Mouse (Mus musculus) forebrain, postnatal 0 days (tissue): Measurements from ENCODE around the gene Iqcg. TPM values are rescaled to one million over a fixed set of nuclear protein-coding genes. Genes with fewer than 3 reads are reported as not detected.

Experiments used
- ATAC-seq: fragments of 200-750 bp; cut with Nextera tagmentation; 2 replicates; pipeline ENCODE4 v1.8.0; 2017; ENCODE audit warnings: mild to moderate bottlenecking, moderate library complexity
- DNase-seq: peaks from one replicate; pipeline ENCODE4 v3.0.0-alpha.2; 2015
- H3K27ac ChIP-seq: fragments of 300-500 bp; sonication (generic); 2 replicates; pipeline ENCODE4 v1.5.1; 2014; ENCODE audit warnings: low read depth, mild to moderate bottlenecking, antibody characterized with exemption, low read length, moderate library complexity, mixed read lengths
- H3K27me3 ChIP-seq: fragments of 300-500 bp; sonication (generic); 2 replicates; pipeline ENCODE4 v1.6.1; 2014; ENCODE audit warnings: mild to moderate bottlenecking, low read length, mixed read lengths; ENCODE audit not compliant: insufficient read depth
- H3K36me3 ChIP-seq: fragments of 300-500 bp; sonication (generic); 2 replicates; pipeline ENCODE4 v1.6.1; 2014; ENCODE audit warnings: mild to moderate bottlenecking, moderate library complexity; ENCODE audit not compliant: insufficient read depth
- H3K4me1 ChIP-seq: fragments of 300-500 bp; sonication (generic); 2 replicates; pipeline ENCODE4 v1.6.1; 2014; ENCODE audit warnings: antibody characterized with exemption; ENCODE audit not compliant: insufficient read depth
- H3K4me2 ChIP-seq: fragments of 300-500 bp; sonication (generic); 2 replicates; pipeline ENCODE4 v1.6.1; 2014; ENCODE audit warnings: low read depth, mild to moderate bottlenecking, moderate library complexity
- H3K4me3 ChIP-seq: fragments of 300-500 bp; sonication (generic); 2 replicates; pipeline ENCODE4 v1.5.1; 2014; ENCODE audit warnings: low read depth, low read length, mixed read lengths
- H3K9ac ChIP-seq: fragments of 300-500 bp; sonication (generic); 2 replicates; pipeline ENCODE4 v1.6.1; 2014; ENCODE audit warnings: mild to moderate bottlenecking
- H3K9me3 ChIP-seq: fragments of 300-500 bp; sonication (generic); 2 replicates; pipeline ENCODE4 v1.6.1; 2016; ENCODE audit warnings: low read length
- CTCF ChIP-seq: sonication (generic); IDR thresholded peaks from 2 replicates; pipeline ENCODE4 v1.5.1; 2016; ENCODE audit warnings: antibody characterized with exemption, control low read depth, low read depth
- WGBS: fragments of 180-500 bp; shearing (Covaris S2); extraction: QIAGEN DNeasy Blood & Tissue Kit; methylation state at CpG from one replicate; pipeline ENCODE4 v1.1.7; 2014; 5-methylcytosine and 5-hydroxymethylcytosine counted together
- polyA plus RNA-seq: library from polyadenylated mRNA; unstranded; fragments of >200 nt; fragmentation: Nextera tagmentation; extraction: Ambion mirVana; gene quantifications from 2 replicates; pipeline ENCODE4 v1.2.1, GENCODE M21; 2015
- total RNA-seq: library from RNA; depleted of rRNA; stranded (reverse); fragments of >200 nt; gene quantifications from 2 replicates; pipeline ENCODE4 v1.2.3, GENCODE M21; 2014

Iqcg gene
- total and polyA plus RNA-seq, 2 experiments from 2014 or later = 6.0 to 8.3 TPM

- peaks cover 34% of the 10 kb centered on the region for H3K36me3 ChIP-seq
- no peak overlapping the region for H3K27ac ChIP-seq
- no peak for TF ChIP-seq CTCF
- no peak overlapping the region for H3K4me2 ChIP-seq
- no peaks in the 10 kb centered on the region for H3K27me3 ChIP-seq
- no peak overlapping the region for H3K9ac ChIP-seq
- no peak overlapping the region for H3K4me3 ChIP-seq
- H3K4me1 ChIP-seq = no peaks in the 10 kb centered on the region
- ATAC-seq (no peak), DNase-seq (no peak)
- no peaks in the 10 kb centered on the region for H3K9me3 ChIP-seq
- 93% methylated on average over 3 of the region's 3 CpGs for WGBS
Measured at GRCm38 (mm10) chr16:33015396-33015907, 40.6 kb downstream of the Iqcg start.

DNA sequence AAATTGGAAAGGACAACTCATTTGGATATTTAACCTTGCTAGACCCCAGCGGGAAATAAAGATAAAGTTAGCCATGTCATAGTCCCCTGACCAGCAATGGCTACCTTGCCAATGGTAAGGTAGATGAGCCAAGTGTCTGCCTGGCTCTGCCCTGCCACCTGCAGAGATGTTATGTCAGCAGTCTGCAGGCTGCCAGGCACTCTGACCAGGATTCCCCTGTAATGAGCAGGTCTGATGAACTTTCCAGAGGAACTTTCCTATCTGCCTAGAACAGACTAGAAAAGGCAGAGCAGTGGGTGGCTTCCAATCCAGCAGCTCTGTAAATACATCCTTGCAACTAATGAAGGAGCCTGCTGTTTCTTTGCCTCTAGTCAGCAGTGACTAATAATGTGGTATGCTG is 41.1 kb downstream of the Iqcg start:
- Histone ChIP-seq H3K27ac (no peak overlapping the region), H3K9ac (no peak overlapping the region), H3K4me3 (no peak overlapping the region), H3K9me3 (no peaks in the 10 kb centered on the region), H3K36me3 (peaks cover 40% of the 10 kb centered on the region), H3K4me2 (no peak overlapping the region), H3K27me3 (no peaks in the 10 kb centered on the region), H3K4me1 (no peaks in the 10 kb centered on the region)
- WGBS = 79% methylated on average over 1 of the region's 1 CpGs
- no peak for DNase-seq
- ATAC-seq = no peak
- TF ChIP-seq CTCF = no peak

DNA sequence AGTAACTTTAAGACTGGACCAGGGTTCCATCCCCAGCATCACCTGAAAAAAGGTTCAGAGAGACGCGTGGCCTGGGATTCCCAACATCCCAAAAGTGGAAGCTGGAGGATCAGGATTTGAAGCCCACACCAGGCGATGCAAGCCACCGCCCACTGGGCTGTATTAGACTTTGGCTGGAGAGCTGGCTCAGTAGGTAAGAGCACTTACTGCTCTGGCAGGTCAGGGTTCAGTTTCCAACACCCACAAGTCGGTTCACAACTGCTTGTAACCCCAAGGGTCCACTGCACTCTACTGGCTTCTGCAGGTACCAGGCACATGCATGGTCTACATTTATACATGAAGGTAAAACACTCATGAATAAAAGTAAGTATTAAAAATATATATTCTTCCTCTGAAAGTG is 42.2 kb downstream of the Iqcg start:
- no peak for TF ChIP-seq CTCF
- Histone ChIP-seq H3K9ac (no peak overlapping the region), H3K4me2 (no peak overlapping the region), H3K27me3 (no peaks in the 10 kb centered on the region), H3K4me1 (no peaks in the 10 kb centered on the region), H3K4me3 (no peak overlapping the region), H3K36me3 (peaks cover 47% of the 10 kb centered on the region), H3K9me3 (no peaks in the 10 kb centered on the region), H3K27ac (no peak overlapping the region)
- no peak for DNase-seq
- no peak for ATAC-seq
- WGBS = 96% methylated on average over 5 of the region's 5 CpGs

DNA sequence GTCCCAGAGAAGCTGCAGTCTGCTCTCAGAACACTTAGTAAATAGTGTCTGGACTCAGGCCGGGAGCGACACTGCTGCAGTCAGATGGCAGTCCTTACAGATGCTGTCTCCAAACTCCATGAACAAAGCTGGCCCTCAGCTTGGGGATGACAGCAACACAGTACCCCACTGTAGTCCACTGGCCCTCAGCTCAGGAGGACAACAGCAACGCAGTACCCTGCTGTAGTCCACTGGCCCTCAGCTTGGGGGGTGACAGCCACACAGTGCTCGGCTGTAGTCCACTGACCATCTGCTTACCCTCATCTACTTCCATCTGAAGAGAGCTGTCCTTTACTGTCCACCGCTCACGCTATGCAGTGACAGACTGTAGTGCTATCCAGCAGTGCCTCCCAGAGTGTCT is 45.9 kb downstream of the Iqcg start:
- 93% methylated on average over 6 of the region's 6 CpGs for WGBS
- H3K4me2 ChIP-seq = no peak overlapping the region
- no peak overlapping the region for H3K9ac ChIP-seq
- no peak overlapping the region for H3K4me3 ChIP-seq
- no peaks in the 10 kb centered on the region for H3K4me1 ChIP-seq
- H3K36me3 ChIP-seq = peaks cover 60% of the 10 kb centered on the region
- TF ChIP-seq CTCF = no peak
- no peaks in the 10 kb centered on the region for H3K27me3 ChIP-seq
- H3K27ac ChIP-seq = no peak overlapping the region
- peak; percentile 53 for ATAC-seq
- H3K9me3 ChIP-seq = no peaks in the 10 kb centered on the region
- DNase-seq = no peak

- DNase-seq = no peak
- Histone ChIP-seq H3K27me3 (no peaks in the 10 kb centered on the region), H3K27ac (no peak overlapping the region), H3K9me3 (no peaks in the 10 kb centered on the region), H3K4me1 (no peaks in the 10 kb centered on the region), H3K9ac (no peak overlapping the region), H3K4me2 (no peak overlapping the region), H3K36me3 (peaks cover 42% of the 10 kb centered on the region), H3K4me3 (no peak overlapping the region)
- TF ChIP-seq CTCF = no peak
- WGBS = 54% methylated on average over 7 of the region's 7 CpGs
- ATAC-seq = no peak
Measured at GRCm38 (mm10) chr16:33007436-33007835, 48.6 kb downstream of the Iqcg start.

- H3K9me3 ChIP-seq = no peaks in the 10 kb centered on the region
- no peak for TF ChIP-seq CTCF
- H3K9ac ChIP-seq = no peak overlapping the region
- no peak overlapping the region for H3K4me2 ChIP-seq
- no peak overlapping the region for H3K4me3 ChIP-seq
- no peaks in the 10 kb centered on the region for H3K27me3 ChIP-seq
- H3K27ac ChIP-seq = no peak overlapping the region
- no peak for DNase-seq
- H3K4me1 ChIP-seq = no peaks in the 10 kb centered on the region
- H3K36me3 ChIP-seq = peaks cover 36% of the 10 kb centered on the region
- WGBS = 77% methylated on average over 7 of the region's 7 CpGs
- ATAC-seq = no peak
Measured at GRCm38 (mm10) chr16:33006888-33007287, 49.1 kb downstream of the Iqcg start.

GRCm38 (mm10) chr16:33005216-33005615 is 50.8 kb downstream of the Iqcg start:
- TF ChIP-seq CTCF = no peak
- WGBS = 12% methylated on average over 9 of the region's 9 CpGs
- Histone ChIP-seq H3K9ac (no peak overlapping the region), H3K4me1 (no peaks in the 10 kb centered on the region), H3K4me3 (no peak overlapping the region), H3K4me2 (no peak overlapping the region), H3K9me3 (no peaks in the 10 kb centered on the region), H3K27me3 (no peaks in the 10 kb centered on the region), H3K36me3 (peaks cover 41% of the 10 kb centered on the region), H3K27ac (no peak overlapping the region)
- ATAC-seq = no peak
- DNase-seq = peak; percentile 60
